Mouse (Mus musculus): ENCODE measurements at regions not wholly inside any gene's neighbourhood (a gene's known extent, or its start where the extent isn't known, plus 50 kb on each side); places are given as distances from the start of the nearest gene placed in this dataset.

DNA sequence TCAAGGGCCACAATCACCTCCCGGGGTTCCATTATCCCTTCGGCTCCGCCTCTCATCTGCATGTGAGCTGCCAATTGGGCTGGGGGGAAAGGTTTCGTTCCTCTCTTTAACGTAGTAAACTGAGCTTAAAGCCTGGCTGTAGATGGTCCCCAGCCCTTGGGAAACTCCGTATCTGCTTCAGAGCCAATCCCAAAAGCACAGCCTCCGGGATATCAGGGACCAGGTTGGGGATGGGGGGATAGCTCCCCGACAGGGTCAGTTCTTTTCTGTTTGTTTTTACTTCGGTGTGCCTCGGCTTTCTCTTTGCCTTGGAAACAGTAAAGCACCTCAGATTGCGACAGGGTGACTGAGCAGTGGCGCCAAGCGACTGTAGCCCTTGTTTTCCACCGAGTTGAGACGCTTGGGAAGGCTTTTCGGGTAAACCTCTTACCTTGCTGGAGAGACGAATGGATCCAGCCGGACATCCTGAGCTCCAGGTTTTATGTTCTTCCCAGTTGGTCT lies 64.5 kb downstream of the Tfap2c start:
- Histone ChIP-seq H3K27me3 (ENCODE audit: control insufficient read depth, insufficient read depth, insufficient read length) (no peaks in the 10 kb centered on the region), H3ac (ENCODE audit: control insufficient read depth, insufficient read length) (no peak overlapping the region), H3K4me2 (ENCODE audit: low read depth) (no peak overlapping the region), H3K4me3 (no peak overlapping the region), H3K36me3 (ENCODE audit: control insufficient read depth, insufficient read depth) (no peaks in the 10 kb centered on the region), H3K79me2 (ENCODE audit: control insufficient read depth, insufficient read depth) (no peaks in the 10 kb centered on the region)
- TF ChIP-seq MYOG (IDR thresholded peaks at IDR 0.05; ENCODE audit: control insufficient read depth in 1 of 3, insufficient read depth in 1 of 3, insufficient read length in 2 of 3, low read depth in 2 of 3) (no peak), POLR2AphosphoS2 (IDR thresholded peaks at IDR 0.05; ENCODE audit: insufficient read length, low read depth) (no peak), MYOD1 (IDR thresholded peaks at IDR 0.05; ENCODE audit: control insufficient read depth in 1 of 3, insufficient read length in 2 of 3, low read depth in 2 of 3) (no peak), E2F4 (IDR thresholded peaks at IDR 0.05; ENCODE audit: insufficient read depth) (no peak), REST (IDR thresholded peaks at IDR 0.05; ENCODE audit: insufficient read depth, insufficient read length) (no peak), USF1 (IDR thresholded peaks at IDR 0.05; ENCODE audit: low read depth) (no peak), SRF (IDR thresholded peaks at IDR 0.05; ENCODE audit: control insufficient read depth, insufficient read length, low read depth) (no peak), CEBPB (IDR thresholded peaks at IDR 0.05; ENCODE audit: insufficient read depth, poor library complexity, severe bottlenecking) (no peak), TCF3 (IDR thresholded peaks at IDR 0.05; ENCODE audit: insufficient read length, low read depth) (no peak), TCF12 (IDR thresholded peaks at IDR 0.05; ENCODE audit: insufficient read depth, poor library complexity, severe bottlenecking) (no peak), MAX (IDR thresholded peaks at IDR 0.05; ENCODE audit: low read depth) (no peak), POLR2A (IDR thresholded peaks at IDR 0.05; ENCODE audit: insufficient read length, low read depth) (no peak)

DNA sequence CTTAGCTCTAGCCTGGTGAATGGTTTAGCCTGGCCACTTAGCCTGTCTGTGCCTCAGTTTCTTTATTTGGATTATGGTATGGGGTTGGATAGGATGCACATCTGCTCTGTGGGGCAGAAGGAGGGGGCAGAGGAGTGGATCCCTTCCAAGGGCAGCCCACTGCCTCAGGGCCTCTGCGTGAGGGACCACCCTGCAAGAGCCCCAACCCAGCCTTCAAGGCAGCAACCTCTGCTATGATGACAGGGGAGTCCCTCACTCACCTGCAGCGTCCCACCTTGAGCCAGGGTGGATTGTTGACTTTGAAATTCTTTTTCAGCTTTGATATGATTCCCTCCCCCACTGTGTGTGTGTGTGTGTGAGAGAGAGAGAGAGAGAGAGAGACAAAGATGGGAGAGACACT lies 65.8 kb downstream of the Tfap2c start:
- no peaks in the 10 kb centered on the region for H3K27me3 ChIP-seq (ENCODE audit: control insufficient read depth, insufficient read depth, insufficient read length)
- H3ac ChIP-seq (ENCODE audit: control insufficient read depth, insufficient read length), result no peak overlapping the region
- no peaks in the 10 kb centered on the region for H3K36me3 ChIP-seq (ENCODE audit: control insufficient read depth, insufficient read depth)
- H3K4me3 ChIP-seq, result no peak overlapping the region
- H3K79me2 ChIP-seq (ENCODE audit: control insufficient read depth, insufficient read depth), result no peaks in the 10 kb centered on the region
- no peak overlapping the region for H3K4me2 ChIP-seq (ENCODE audit: low read depth)
- TF ChIP-seq MYOG (IDR thresholded peaks at IDR 0.05; ENCODE audit: control insufficient read depth in 1 of 3, insufficient read depth in 1 of 3, insufficient read length in 2 of 3, low read depth in 2 of 3), result no peak
- no peak for TF ChIP-seq SRF (IDR thresholded peaks at IDR 0.05; ENCODE audit: control insufficient read depth, insufficient read length, low read depth)
- TF ChIP-seq MAX (IDR thresholded peaks at IDR 0.05; ENCODE audit: low read depth), result no peak
- TF ChIP-seq REST (IDR thresholded peaks at IDR 0.05; ENCODE audit: insufficient read depth, insufficient read length), result no peak
- TF ChIP-seq POLR2A (IDR thresholded peaks at IDR 0.05; ENCODE audit: insufficient read length, low read depth), result no peak
- no peak for TF ChIP-seq CEBPB (IDR thresholded peaks at IDR 0.05; ENCODE audit: insufficient read depth, poor library complexity, severe bottlenecking)
- no peak for TF ChIP-seq USF1 (IDR thresholded peaks at IDR 0.05; ENCODE audit: low read depth)

DNA sequence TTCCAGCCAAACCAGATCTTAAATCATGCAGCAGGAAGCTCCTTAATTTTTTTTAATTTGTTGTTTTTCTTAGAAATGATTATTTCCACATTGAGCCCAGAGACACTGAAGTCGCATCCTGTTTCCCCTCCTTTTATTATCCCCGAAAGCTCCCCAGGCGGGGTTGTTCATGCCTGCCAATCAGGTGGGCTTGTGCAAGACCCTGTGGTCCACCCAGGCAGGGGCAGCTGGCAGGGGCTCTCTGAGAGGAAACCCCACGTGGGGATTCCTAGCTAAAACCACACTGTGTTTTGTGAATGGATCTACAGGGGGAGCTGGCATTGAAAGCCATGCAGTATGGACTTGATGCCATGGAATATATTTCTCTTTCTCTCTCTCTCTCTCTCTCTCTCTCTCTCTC lies 66.2 kb downstream of the Tfap2c start:
- Histone ChIP-seq H3K36me3 (ENCODE audit: control insufficient read depth, insufficient read depth) (no peaks in the 10 kb centered on the region), H3K27me3 (ENCODE audit: control insufficient read depth, insufficient read depth, insufficient read length) (no peaks in the 10 kb centered on the region), H3ac (ENCODE audit: control insufficient read depth, insufficient read length) (no peak overlapping the region), H3K4me2 (ENCODE audit: low read depth) (no peak overlapping the region), H3K4me3 (no peak overlapping the region), H3K79me2 (ENCODE audit: control insufficient read depth, insufficient read depth) (no peaks in the 10 kb centered on the region)
- TF ChIP-seq POLR2AphosphoS2 (IDR thresholded peaks at IDR 0.05; ENCODE audit: insufficient read length, low read depth) (no peak), TCF12 (IDR thresholded peaks at IDR 0.05; ENCODE audit: insufficient read depth, poor library complexity, severe bottlenecking) (no peak), USF1 (IDR thresholded peaks at IDR 0.05; ENCODE audit: low read depth) (no peak), TCF3 (IDR thresholded peaks at IDR 0.05; ENCODE audit: insufficient read length, low read depth) (no peak)

DNA sequence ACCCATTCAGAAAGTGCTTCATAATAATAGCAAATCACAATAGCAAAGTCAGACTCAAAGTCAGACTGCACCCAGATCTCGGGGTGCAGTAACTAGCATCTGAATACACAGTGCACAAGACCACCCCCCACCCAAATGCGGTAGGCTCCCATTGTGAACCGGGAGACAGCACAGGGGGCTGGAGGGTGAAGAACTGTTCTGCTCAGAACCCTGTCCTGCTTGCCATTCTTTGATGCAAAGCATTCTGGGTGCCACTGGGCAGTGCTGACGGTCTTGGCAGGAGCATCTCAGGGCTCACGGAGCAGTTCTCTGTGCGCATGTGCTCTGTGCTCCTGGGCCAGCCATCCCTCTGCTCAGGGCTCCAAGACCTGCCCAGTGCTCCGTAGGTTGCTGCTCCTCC lies 69.8 kb downstream of the Tfap2c start:
- no peaks in the 10 kb centered on the region for H3K79me2 ChIP-seq (ENCODE audit: control insufficient read depth, insufficient read depth)
- H3K27me3 ChIP-seq (ENCODE audit: control insufficient read depth, insufficient read depth, insufficient read length), result no peaks in the 10 kb centered on the region
- H3K4me2 ChIP-seq (ENCODE audit: low read depth), result no peak overlapping the region
- H3ac ChIP-seq (ENCODE audit: control insufficient read depth, insufficient read length), result no peak overlapping the region
- no peak for TF ChIP-seq USF1 (IDR thresholded peaks at IDR 0.05; ENCODE audit: low read depth)
- no peak for TF ChIP-seq MYOG (IDR thresholded peaks at IDR 0.05; ENCODE audit: control insufficient read depth in 1 of 3, insufficient read depth in 1 of 3, insufficient read length in 2 of 3, low read depth in 2 of 3)
- no peak for TF ChIP-seq SRF (IDR thresholded peaks at IDR 0.05; ENCODE audit: control insufficient read depth, insufficient read length, low read depth)
- TF ChIP-seq TCF3 (IDR thresholded peaks at IDR 0.05; ENCODE audit: insufficient read length, low read depth), result no peak
- no peak for TF ChIP-seq CEBPB (IDR thresholded peaks at IDR 0.05; ENCODE audit: insufficient read depth, poor library complexity, severe bottlenecking)
- TF ChIP-seq MYOD1 (IDR thresholded peaks at IDR 0.05; ENCODE audit: control insufficient read depth in 1 of 3, insufficient read length in 2 of 3, low read depth in 2 of 3), result no peak
- no peak for TF ChIP-seq MAX (IDR thresholded peaks at IDR 0.05; ENCODE audit: low read depth)
- TF ChIP-seq REST (IDR thresholded peaks at IDR 0.05; ENCODE audit: insufficient read depth, insufficient read length), result no peak
- no peaks in the 10 kb centered on the region for H3K36me3 ChIP-seq (ENCODE audit: control insufficient read depth, insufficient read depth)
- H3K4me3 ChIP-seq, result no peak overlapping the region

DNA sequence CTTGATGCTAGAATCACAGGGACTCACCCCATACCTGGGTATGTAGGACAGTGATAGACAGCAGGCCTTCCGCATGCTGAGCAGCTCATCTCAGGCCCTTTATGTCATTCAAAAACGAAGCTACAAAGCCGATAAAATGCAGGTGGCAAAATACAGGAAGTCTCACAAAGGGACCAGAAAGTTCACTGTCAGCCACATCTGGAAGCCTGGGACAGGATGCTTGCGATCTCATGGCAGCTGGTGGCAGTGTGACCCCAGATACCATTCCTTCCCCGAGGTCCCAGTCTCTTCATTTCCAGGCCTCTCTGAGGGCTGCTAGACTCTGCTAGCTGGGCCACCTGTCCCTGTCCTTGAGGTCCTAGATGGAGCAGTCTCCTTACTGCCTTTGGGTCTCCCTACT lies 70.6 kb downstream of the Tfap2c start:
- Histone ChIP-seq H3K4me2 (ENCODE audit: low read depth) (no peak overlapping the region), H3K27me3 (ENCODE audit: control insufficient read depth, insufficient read depth, insufficient read length) (no peaks in the 10 kb centered on the region), H3K4me3 (no peak overlapping the region), H3K36me3 (ENCODE audit: control insufficient read depth, insufficient read depth) (no peaks in the 10 kb centered on the region), H3K79me2 (ENCODE audit: control insufficient read depth, insufficient read depth) (no peaks in the 10 kb centered on the region), H3ac (ENCODE audit: control insufficient read depth, insufficient read length) (no peak overlapping the region)
- TF ChIP-seq TCF12 (IDR thresholded peaks at IDR 0.05; ENCODE audit: insufficient read depth, poor library complexity, severe bottlenecking) (no peak), POLR2AphosphoS2 (IDR thresholded peaks at IDR 0.05; ENCODE audit: insufficient read length, low read depth) (no peak), MYOD1 (IDR thresholded peaks at IDR 0.05; ENCODE audit: control insufficient read depth in 1 of 3, insufficient read length in 2 of 3, low read depth in 2 of 3) (no peak), MYOG (IDR thresholded peaks at IDR 0.05; ENCODE audit: control insufficient read depth in 1 of 3, insufficient read depth in 1 of 3, insufficient read length in 2 of 3, low read depth in 2 of 3) (no peak), POLR2A (IDR thresholded peaks at IDR 0.05; ENCODE audit: insufficient read length, low read depth) (no peak), REST (IDR thresholded peaks at IDR 0.05; ENCODE audit: insufficient read depth, insufficient read length) (no peak)
